Mouse (Mus musculus) midbrain, embryonic 14.5 days (tissue): ENCODE results near the gene Gm49398. TPM values are rescaled to one million over a fixed set of nuclear protein-coding genes. Genes with fewer than 3 reads are reported as not detected.

Experiments used
- ATAC-seq: fragments of 200-750 bp; cut with Nextera tagmentation; 2 replicates; pipeline ENCODE4 v1.8.0; 2017; ENCODE audit warnings: moderate number of reproducible peaks, moderate library complexity; ENCODE audit not compliant: low FRiP score, low TSS enrichment
- DNase-seq: peaks from one replicate; pipeline ENCODE4 v3.0.0-alpha.2; 2015
- H3K27ac ChIP-seq: fragments of 300-500 bp; sonication (generic); replicated peaks from 2 replicates; pipeline ENCODE4 v1.5.1; 2014; ENCODE audit warnings: mild to moderate bottlenecking, low read depth, low read length, moderate library complexity
- H3K27me3 ChIP-seq: fragments of 300-500 bp; sonication (generic); 2 replicates; pipeline ENCODE4 v1.6.1; 2014; ENCODE audit warnings: low read length, control low read depth, mixed read lengths; ENCODE audit not compliant: control insufficient read depth, insufficient read depth
- H3K36me3 ChIP-seq: fragments of 300-500 bp; sonication (generic); 2 replicates; pipeline ENCODE4 v1.6.1; 2014; ENCODE audit warnings: low read length, control low read depth; ENCODE audit not compliant: control insufficient read depth, insufficient read depth
- H3K4me1 ChIP-seq: fragments of 300-500 bp; sonication (generic); 2 replicates; pipeline ENCODE4 v1.6.1; 2014; ENCODE audit warnings: mild to moderate bottlenecking, antibody characterized with exemption, low read length, control low read depth; ENCODE audit not compliant: control insufficient read depth, insufficient read depth
- H3K4me2 ChIP-seq: fragments of 300-500 bp; sonication (generic); 2 replicates; pipeline ENCODE4 v1.6.1; 2014; ENCODE audit warnings: mild to moderate bottlenecking, low read length, moderate library complexity
- H3K4me3 ChIP-seq: fragments of 300-500 bp; sonication (generic); replicated peaks from 2 replicates; pipeline ENCODE4 v1.5.1; 2014; ENCODE audit warnings: low read depth, low read length
- H3K9ac ChIP-seq: fragments of 300-500 bp; sonication (generic); replicated peaks from 2 replicates; pipeline ENCODE4 v1.6.1; 2014; ENCODE audit warnings: mild to moderate bottlenecking, low read length, moderate library complexity
- H3K9me3 ChIP-seq: fragments of 300-500 bp; sonication (generic); 2 replicates; pipeline ENCODE4 v1.6.1; 2016; ENCODE audit warnings: low read length, control low read depth, mixed read lengths; ENCODE audit not compliant: control insufficient read depth
- WGBS: fragments of 180-500 bp; shearing (Covaris S2); extraction: QIAGEN DNeasy Blood & Tissue Kit; methylation state at CpG from one replicate; pipeline ENCODE4 v1.1.7; 2014; 5-methylcytosine and 5-hydroxymethylcytosine counted together
- microRNA-seq: library from miRNA; unstranded; fragments of <30 nt; microRNA quantifications from one replicate; pipeline ENCODE4, GENCODE M21; 2016
- polyA plus RNA-seq: library from polyadenylated mRNA; unstranded; fragments of >200 nt; fragmentation: Nextera tagmentation; extraction: Ambion mirVana; gene quantifications from 2 replicates; pipeline ENCODE4 v1.2.1, GENCODE M21; 2014

Gm49398 gene
- polyA plus RNA-seq: not detected in 2 replicates

DNA sequence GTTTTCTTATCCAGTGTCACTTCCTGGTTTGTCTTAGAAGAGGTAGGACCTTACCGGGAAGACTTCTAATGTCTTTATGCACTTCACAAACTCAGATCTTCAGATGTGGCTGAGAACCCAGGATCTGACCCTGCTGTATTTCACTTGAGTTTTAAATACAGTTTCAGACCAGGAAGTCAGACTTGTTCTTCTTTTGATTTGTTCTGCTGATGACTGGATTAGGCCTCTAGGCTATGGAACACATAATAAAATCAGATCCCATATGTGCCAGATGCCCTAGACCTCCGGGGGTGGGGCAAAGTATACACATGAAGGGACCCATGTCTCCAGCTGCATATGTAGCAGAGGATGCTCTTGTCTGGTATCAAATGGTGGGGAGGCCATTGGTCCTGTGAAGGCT lies at the start of gene Gm49398:
Gm49398 (minus strand) TSS at position 101 of the 400 bp plus-strand sequence.
- WGBS: 87% methylated on average over 2 of the region's 2 CpGs
- no peak within 1 kb of the TSS for H3K4me2 ChIP-seq
- DNase-seq (no peak), ATAC-seq (no peak)
- H3K27me3 ChIP-seq: no peaks in the 10 kb centered on the region
- H3K9ac ChIP-seq: no peak within 1 kb of the TSS
- no peak within 1 kb of the TSS for H3K4me3 ChIP-seq
- no peak within 1 kb of the TSS for H3K27ac ChIP-seq
- no peaks in the 10 kb centered on the region for H3K4me1 ChIP-seq
- H3K36me3 ChIP-seq: no peaks in the 10 kb centered on the region
- H3K9me3 ChIP-seq: peaks cover 28% of the 10 kb centered on the region

DNA sequence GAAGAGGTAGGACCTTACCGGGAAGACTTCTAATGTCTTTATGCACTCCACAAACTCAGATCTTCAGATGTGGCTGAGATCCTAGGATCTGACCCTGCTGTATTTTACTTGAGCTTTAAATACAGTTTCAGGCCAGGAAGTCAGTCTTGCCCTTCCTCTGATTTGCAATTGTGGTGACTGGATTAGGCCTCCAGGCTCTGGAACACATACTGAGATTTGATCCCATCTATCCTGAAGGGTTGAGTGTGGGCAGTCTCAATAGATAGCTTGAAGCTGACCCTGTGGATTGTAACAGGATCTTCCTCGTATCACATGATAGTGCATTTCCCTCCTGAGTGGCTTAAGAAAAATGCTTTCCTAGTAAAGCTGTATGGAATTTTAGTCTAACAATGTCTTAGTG lies 33.4 kb downstream of the Gm49398 start, which contains the start of gene Cts8:
Cts8 (minus strand) TSS at position 101 of the 400 bp plus-strand sequence.
- ATAC-seq: no peak
- peaks cover 48% of the 10 kb centered on the region; the same call in 1 of the 2 replicates for H3K9me3 ChIP-seq
- no peaks in the 10 kb centered on the region for H3K4me1 ChIP-seq
- no peak for DNase-seq
- H3K4me2 ChIP-seq: no peak within 1 kb of the TSS
- no peak within 1 kb of the TSS for H3K9ac ChIP-seq
- H3K27ac ChIP-seq: no peak within 1 kb of the TSS
- no peaks in the 10 kb centered on the region for H3K36me3 ChIP-seq
- H3K4me3 ChIP-seq: no peak within 1 kb of the TSS
- no peaks in the 10 kb centered on the region for H3K27me3 ChIP-seq
- WGBS: 84% methylated on average over 2 of the region's 2 CpGs

DNA sequence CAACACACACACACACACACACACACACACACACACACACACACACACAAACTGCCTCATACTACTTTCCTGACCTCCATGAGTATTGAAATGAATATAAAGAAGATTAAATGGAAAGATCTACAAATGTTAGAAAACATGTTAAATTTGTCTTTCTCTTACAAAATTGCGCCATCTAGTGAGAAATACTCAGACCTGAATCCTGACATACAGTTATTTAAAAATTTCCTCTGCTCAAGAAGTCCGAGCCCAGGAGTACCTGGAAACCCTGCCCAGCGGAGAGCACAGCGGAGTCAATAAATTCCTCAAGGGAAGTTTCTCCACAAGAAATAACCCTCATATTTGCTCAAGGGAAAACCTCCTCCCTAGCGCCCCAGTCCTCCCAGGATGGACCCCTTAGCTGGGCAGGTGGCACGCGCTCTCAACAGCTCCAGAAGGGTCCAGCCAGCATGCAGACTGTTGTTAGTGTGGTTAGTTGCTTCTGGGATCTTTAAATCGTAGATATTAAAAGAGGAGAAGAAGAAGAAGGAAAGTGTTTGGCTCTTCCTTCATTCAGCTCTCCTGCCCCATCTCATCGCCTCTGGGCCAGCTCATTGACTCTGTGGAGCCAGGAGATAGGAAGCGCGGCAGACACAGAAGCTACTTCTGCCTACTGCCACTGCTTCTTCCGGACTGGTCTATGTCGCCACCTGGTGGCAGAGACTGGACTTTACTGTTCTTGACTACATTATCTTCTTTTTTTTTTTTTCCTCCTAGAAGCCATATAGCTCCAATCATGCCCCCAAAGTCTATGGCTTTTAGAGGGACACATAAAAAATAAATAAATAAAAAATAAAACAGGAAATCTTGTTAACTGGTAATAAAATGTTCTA lies 47.3 kb downstream of the Gm49398 start:
- Histone ChIP-seq H3K9me3 (peaks cover 35% of the 10 kb centered on the region), H3K27ac (no peak overlapping the region), H3K27me3 (no peaks in the 10 kb centered on the region), H3K9ac (no peak overlapping the region), H3K4me2 (no peak overlapping the region), H3K4me1 (no peaks in the 10 kb centered on the region), H3K4me3 (no peak overlapping the region), H3K36me3 (no peaks in the 10 kb centered on the region)
- ATAC-seq: no peak
- WGBS: 64% methylated on average over 13 of the region's 13 CpGs
- peak; percentile 17 for DNase-seq

DNA sequence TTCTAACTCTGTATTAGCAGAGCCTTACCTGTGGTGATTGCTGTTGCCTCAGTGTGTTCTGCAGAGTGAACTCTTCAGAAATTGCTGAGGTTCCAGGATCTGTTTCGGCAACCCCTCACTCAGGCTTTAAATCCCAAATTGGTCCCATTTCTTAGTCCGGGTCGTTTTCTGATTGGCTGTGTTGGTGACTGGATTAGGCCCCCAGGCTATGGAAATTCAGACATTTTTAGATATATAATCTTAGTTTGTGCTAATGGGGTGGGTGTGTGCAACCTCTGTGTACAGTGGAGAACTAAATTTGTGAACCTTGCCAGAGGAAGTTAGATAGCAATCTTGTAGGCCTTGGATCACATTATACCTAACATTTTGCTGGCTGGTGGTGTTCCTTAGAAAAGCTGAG lies 85.3 kb downstream of the Gm49398 start, which contains the start of gene Cts6:
Cts6 (minus strand) TSS at position 101 of the 400 bp plus-strand sequence.
- WGBS: 90% methylated on average over 3 of the region's 3 CpGs
- ATAC-seq (no peak), DNase-seq (no peak)
- Histone ChIP-seq H3K9ac (no peak within 1 kb of the TSS), H3K4me2 (no peak within 1 kb of the TSS), H3K36me3 (no peaks in the 10 kb centered on the region), H3K9me3 (peaks cover 57% of the 10 kb centered on the region), H3K4me1 (no peaks in the 10 kb centered on the region), H3K27ac (no peak within 1 kb of the TSS), H3K4me3 (no peak within 1 kb of the TSS), H3K27me3 (no peaks in the 10 kb centered on the region)

Small RNAs within 50 kb of the gene (microRNA-seq; reads per million reads assigned to microRNA genes)
- not detected for gene Gm27704

Other genes with a start within 250 kb of the Gm49398 start
- gene Ctsq, start 248.2 kb downstream of the Gm49398 start, polyA plus RNA-seq: not detected in 2 replicates
- gene Ctsr, start 124.6 kb downstream of the Gm49398 start, polyA plus RNA-seq: not detected in 2 replicates
- gene Cts6, start 85.4 kb downstream of the Gm49398 start, polyA plus RNA-seq: not detected in 2 replicates
- gene Cts8, start 33.5 kb downstream of the Gm49398 start, polyA plus RNA-seq: not detected in 2 replicates
- gene Cts7, start 69.4 kb upstream of the Gm49398 start, polyA plus RNA-seq: not detected in 2 replicates